Mouse (Mus musculus): ENCODE data around the gene Ncoa5.

GRCm38 (mm10) chr2:165027163-165027562, 7.5 kb downstream of the Ncoa5 start:
- TF ChIP-seq CTCF (IDR thresholded peaks at IDR 0.05; ENCODE audit: low read depth) = no peak
- TF ChIP-seq EP300 (optimal IDR thresholded peaks at IDR 0.05) = no peak

Measured in stomach, postnatal 0 days (tissue).